Comparison of ENCODE assay signal across 13 mouse cellular contexts in the genomic region with DNA sequence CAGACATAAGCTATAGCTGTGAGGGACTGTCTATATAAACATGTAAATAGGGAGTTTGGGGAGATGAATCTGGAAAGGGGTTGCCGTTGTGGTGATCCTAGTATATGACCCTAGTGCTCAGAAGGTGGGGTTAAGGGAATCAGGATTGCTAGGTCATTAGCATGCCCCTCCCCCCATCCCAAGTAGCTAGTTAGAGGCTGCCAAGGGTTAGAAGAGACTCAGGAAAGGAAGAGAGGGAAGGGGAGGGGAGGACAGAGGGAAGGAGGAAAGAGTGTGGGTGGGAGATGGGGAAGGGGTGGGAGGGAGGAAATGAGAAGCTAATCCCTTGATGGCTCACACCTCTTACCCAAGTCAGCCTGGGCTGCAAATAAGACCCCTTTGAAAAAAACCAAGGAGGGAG.
"Had no signal": no experiment of that assay in that cellular context is flagged by ENCODE, and none has a peak within 500 bp of the region (broad histone marks: within the 10 kb centered on the region; RNA-seq: fewer than 3 reads in every experiment).

No protein-coding gene starts in this region.

- H3K4me3 ChIP-seq: kidney, embryonic 15.5 days; limb, embryonic 15.5 days; midbrain, embryonic 15.5 days; neural tube, embryonic 13.5 days; stomach, embryonic 15.5 days had no signal

- ATAC-seq: midbrain, embryonic 15.5 days had no signal

- H3K4me1 ChIP-seq: limb, embryonic 15.5 days; midbrain, embryonic 15.5 days had no signal

- H3K27ac ChIP-seq: kidney, embryonic 15.5 days; limb, embryonic 15.5 days; midbrain, embryonic 15.5 days; neural tube, embryonic 13.5 days; stomach, embryonic 15.5 days had no signal

- DNase-seq: kidney, adult 18-20 months; kidney, postnatal 14 days; layer of hippocampus, adult 9-11 months; layer of hippocampus, postnatal 36 days; lung, adult 18-20 months; right cerebral cortex, postnatal 14 days; thymus, postnatal 36 days had no signal

- H3K36me3 ChIP-seq: kidney, embryonic 15.5 days; limb, embryonic 15.5 days; midbrain, embryonic 15.5 days; neural tube, embryonic 13.5 days; stomach, embryonic 15.5 days had no signal

- H3K9me3 ChIP-seq: kidney, embryonic 15.5 days; limb, embryonic 15.5 days; midbrain, embryonic 15.5 days; neural tube, embryonic 13.5 days; stomach, embryonic 15.5 days had no signal

- H3K27me3 ChIP-seq: kidney, embryonic 15.5 days; limb, embryonic 15.5 days; midbrain, embryonic 15.5 days; neural tube, embryonic 13.5 days; stomach, embryonic 15.5 days had no signal

- H3K4me2 ChIP-seq: kidney, embryonic 15.5 days; limb, embryonic 15.5 days; midbrain, embryonic 15.5 days; neural tube, embryonic 13.5 days; stomach, embryonic 15.5 days had no signal

- H3K9ac ChIP-seq: kidney, embryonic 15.5 days; limb, embryonic 15.5 days; liver, embryonic 14.5 days; midbrain, embryonic 15.5 days; neural tube, embryonic 13.5 days; stomach, embryonic 15.5 days had no signal
